Mouse (Mus musculus): ENCODE measurements around the gene Phlpp1.
"Not testable (repeated sequence)": the region's sequence is repeated elsewhere in the genome, so short reads cannot be mapped to it uniquely, and the experiment has no call there.

The Phlpp1 gene

GRCm38 (mm10) chr1:106244245-106244644 lies 72.7 kb downstream of the Phlpp1 start:
- no peak for DNase-seq (ENCODE audit: low spot score in 2 of 2)

DNA sequence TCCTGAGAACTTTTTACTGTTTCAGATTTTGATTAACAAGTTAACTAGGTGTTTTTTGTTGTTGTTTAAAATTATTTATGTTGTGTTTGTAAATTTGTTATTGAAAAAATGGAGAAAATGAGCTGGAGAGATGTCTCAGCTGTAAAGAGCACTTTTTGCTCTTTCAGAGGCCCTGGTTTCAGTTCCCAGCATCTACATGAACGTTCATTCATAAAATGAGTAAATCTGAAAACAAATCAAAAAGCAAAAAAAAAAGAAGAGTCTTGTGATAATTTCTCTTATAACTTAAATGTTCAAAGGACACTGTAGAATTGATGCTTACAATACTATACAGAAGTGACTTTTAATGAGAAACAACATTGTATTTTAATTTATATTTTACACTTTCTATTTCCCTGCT lies 82.5 kb downstream of the Phlpp1 start:
- DNase-seq (ENCODE audit: low spot score in 2 of 2), result no peak

GRCm38 (mm10) chr1:106257176-106257575 lies 85.6 kb downstream of the Phlpp1 start:
- DNase-seq (ENCODE audit: low spot score in 2 of 2), result no peak

GRCm38 (mm10) chr1:106268028-106268799 lies 96.7 kb downstream of the Phlpp1 start:
- no peak for DNase-seq (ENCODE audit: low spot score in 2 of 2)

DNA sequence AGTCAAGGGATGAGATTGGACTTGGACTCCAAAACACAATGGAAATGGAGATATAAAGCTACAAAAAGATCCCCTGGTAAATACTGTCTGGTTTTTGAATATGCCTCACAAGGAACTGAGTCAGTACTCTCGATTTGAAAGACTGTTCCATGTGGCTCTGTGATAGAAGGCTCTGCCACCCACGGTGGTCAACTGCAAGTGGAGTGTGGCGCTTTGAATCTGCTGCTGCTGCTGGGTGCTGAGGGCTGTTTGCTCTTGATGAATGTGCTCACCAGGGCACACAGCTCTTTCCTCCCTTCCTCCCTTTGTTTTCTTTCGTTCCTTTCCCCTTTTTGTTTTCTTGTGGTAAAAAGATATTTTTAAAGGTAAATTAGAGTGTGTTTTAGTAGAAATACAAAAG lies 97.8 kb downstream of the Phlpp1 start:
- DNase-seq (ENCODE audit: low spot score in 2 of 2), result no peak

- no peak for DNase-seq (ENCODE audit: low spot score in 2 of 2)
Measured at GRCm38 (mm10) chr1:106272916-106273315, 101.4 kb downstream of the Phlpp1 start.

DNA sequence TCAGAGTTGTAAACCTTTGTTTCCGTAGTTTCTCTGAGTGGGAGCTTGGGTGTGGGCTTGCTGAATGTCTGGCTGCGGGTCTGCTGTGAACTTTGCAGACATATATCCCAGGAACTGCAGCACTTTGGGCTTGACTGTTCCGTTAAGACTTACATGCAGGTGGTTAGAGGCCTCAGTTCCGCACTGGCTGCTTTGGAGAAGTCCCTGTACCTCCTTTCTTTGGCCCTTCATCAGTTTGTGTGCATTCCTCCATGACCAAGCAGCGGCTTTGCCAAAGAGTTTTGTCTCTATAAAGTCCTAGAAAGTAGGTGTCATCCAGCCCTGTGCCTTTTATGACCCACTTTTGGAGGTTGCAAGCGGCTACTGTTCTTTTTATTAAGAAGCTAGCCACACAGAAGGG lies 102.2 kb downstream of the Phlpp1 start:
- no peak for DNase-seq (ENCODE audit: low spot score in 2 of 2)

DNA sequence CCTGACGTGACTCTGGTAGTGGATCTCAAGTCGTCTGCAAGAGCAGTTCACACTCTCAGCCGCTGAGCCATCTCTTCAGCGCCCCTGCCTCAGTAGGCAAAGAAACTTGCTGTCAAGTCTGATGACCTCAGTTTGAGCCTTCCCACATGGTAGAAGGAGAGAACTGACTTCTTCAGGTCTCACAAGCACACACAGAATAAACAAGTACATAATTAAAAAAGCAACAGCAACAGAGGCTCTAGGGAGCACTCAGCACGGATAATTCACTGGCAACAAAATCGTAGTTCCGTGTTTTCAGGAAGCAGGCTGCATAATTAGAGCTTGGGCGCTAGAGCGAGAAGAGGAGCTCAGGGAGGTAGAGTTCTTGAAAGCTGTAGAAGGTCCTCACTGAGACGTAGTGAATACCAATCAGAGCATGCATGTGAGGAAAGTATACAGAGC lies 103.0 kb downstream of the Phlpp1 start:
- DNase-seq (ENCODE audit: low spot score in 2 of 2), result no peak

- DNase-seq (ENCODE audit: low spot score in 2 of 2), result no peak
Measured at GRCm38 (mm10) chr1:106275142-106275541, 103.6 kb downstream of the Phlpp1 start.

- no peak for DNase-seq (ENCODE audit: low spot score in 2 of 2)
Measured at GRCm38 (mm10) chr1:106275731-106276130, 104.2 kb downstream of the Phlpp1 start.

DNA sequence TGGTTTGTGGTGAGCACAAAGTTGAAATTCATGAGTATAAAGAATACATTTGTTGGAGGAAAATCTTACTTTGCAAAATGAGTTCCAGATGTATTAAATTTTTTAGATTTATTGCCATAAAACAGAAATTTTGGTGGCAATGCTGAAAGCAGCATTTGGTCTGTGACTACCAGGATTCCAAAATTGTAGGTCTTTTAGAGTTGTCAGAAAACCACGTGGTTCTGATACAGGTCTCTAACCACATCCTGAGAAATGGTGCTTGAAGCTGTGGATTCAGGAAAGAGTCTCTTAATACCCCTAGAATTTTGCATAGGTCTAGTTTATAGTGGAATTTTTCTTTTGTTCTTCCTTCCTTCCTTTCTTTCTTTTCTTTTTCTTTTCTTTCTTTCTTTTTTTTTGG lies 105.3 kb downstream of the Phlpp1 start:
- DNase-seq (ENCODE audit: low spot score in 2 of 2), result no peak

DNA sequence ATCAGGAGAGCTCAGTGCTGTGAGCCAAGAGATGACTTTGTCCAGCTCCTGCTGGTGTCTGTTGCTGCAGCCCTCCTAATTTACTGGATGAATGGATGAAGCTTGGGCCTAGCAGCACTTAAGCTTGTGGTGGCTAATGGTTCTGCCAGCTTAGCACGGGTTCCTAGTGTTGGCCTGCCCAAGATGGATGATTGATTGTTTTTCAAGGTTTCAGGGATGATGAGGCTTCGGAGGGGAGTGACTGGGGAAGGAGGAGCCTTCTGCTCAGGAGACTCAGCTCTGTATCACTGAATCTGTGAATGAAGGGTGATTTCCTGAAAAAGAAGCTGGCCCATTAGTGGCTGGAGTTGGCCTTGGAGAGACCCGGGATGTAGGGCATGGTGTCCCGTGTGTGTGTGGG lies 105.7 kb downstream of the Phlpp1 start:
- DNase-seq (ENCODE audit: low spot score in 2 of 2), result no peak

- DNase-seq (ENCODE audit: low spot score in 2 of 2), result no peak
Measured at GRCm38 (mm10) chr1:106278552-106279060, 107.1 kb downstream of the Phlpp1 start.

DNA sequence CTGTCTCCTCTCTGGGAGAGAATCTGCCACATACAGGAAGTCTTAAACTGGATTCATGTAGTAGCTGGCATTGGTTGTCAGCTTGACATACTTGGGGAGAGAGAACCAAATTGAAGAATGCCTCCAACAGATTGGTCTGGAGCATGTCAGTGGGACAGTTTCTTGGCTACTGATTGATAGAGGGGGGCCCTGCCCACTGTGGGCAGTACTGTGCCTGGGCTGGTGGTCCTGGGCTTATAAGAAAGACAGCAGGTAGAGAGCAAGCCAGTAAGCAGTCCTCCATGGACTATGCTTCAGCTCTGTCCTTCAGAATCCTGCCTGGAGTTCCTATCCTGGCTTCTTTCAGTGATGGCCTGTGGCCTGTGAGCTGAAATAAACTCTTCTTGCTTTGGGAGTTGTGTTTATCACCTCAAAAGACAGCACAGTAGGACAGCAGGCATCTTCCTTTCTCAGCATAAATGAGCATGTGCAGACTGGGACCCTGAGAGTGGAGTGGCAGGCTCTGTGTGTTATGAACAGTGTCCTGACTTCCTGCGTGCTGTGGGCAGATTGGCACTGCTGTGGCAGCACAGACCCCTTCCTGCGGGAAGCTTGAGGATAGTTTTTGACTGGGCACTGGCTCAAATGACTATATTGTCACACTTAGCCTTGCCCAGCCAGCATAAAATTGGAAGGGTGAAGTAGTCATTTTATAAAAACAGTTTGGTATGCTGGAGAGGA lies 108.0 kb downstream of the Phlpp1 start:
- no peak for DNase-seq (ENCODE audit: low spot score in 2 of 2)

DNA sequence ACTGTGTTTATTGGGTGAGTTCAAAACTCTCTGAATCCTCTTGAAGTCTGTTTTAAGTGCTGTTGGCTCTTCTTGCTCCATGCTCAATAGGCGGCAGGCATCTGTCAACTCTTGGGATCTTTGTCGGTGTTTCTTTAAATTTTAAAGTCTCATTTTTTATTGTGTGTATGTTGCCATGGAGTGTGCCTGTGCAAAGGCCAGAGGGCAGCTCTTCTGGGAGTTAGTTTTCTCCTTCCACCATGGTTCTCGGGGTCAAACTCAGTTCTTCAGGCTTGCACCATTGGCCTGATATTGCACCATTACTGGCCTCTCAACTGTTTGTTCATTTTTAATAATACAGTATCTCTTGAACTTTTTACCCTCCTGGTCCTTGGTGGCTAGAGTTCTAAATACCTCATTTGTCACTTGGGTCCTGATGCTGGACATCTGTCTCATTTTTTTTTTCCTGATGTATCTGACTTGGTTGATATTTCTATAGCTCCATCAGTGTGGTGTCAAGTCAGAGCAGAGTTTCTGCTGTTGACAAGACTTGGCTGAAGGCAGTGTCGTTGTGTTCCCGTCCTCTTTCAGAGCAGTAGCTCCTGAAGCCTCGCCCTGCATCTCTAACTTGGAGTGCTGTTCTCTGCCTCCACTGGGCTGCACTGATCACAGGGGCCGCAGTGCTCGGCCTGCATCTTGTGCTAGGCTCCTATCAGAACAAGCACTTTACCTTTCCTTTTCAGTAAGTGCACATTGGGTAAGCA lies 108.8 kb downstream of the Phlpp1 start:
- DNase-seq (ENCODE audit: low spot score in 2 of 2), result no peak

DNA sequence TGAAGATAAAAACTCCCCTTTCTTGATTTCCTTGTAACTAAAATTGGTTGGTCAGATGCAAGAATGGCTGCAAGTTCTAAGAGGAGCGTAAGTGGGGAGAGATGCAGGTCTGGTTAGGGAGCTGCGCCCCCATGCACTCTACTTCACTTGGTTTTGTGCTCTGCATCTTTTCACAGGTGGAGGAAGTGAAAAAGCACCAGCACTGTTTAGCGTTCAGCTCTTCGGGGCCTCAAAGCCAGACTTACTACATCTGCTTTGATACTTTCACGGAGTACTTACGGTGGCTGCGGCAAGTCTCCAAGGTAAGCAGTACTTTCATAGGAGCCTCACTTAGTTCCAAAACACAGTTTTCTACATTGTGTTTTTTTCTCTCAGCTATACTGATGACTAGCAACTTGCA lies 115.3 kb downstream of the Phlpp1 start:
- DNase-seq (ENCODE audit: low spot score in 2 of 2), result no peak

DNA sequence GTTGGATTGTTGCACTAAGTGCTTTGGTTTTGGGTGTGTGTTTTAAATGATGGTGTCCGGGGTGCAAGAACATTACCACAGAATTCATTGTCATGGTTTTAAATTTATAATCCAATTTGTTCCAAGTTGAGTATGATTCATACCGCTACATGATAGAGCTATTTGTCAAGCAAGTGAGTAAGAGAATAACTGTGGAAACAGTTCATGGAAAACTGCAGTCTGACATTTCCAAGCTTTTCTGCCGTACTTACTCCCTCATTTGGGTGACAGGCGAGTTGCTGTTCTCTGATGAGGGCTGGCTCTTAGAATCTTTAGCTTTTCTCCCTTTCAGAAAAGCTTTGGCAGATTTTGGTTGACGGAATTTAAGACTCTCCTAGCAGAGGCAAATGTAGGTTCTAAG lies 117.5 kb downstream of the Phlpp1 start:
- no peak for DNase-seq (ENCODE audit: low spot score in 2 of 2)

DNA sequence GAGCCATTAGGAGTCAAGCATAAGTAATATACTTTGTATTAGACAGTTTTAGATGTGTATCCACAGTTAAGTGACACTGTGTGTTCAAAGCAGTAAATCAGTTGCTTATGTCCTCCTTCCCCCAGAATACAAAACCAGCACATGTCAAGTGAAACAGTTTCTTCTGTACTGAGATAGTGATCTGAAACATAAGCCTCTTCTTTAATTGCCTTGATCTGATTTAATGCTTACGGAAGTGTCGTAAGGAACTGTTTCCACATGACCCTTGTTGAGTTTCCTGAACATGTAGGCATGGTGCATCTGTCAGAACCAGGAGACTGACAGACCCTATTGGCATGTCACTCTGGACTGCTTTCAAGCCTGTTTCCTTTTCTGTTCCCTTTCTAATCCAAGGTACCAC lies 118.0 kb downstream of the Phlpp1 start:
- DNase-seq (ENCODE audit: low spot score in 2 of 2), result no peak

DNA sequence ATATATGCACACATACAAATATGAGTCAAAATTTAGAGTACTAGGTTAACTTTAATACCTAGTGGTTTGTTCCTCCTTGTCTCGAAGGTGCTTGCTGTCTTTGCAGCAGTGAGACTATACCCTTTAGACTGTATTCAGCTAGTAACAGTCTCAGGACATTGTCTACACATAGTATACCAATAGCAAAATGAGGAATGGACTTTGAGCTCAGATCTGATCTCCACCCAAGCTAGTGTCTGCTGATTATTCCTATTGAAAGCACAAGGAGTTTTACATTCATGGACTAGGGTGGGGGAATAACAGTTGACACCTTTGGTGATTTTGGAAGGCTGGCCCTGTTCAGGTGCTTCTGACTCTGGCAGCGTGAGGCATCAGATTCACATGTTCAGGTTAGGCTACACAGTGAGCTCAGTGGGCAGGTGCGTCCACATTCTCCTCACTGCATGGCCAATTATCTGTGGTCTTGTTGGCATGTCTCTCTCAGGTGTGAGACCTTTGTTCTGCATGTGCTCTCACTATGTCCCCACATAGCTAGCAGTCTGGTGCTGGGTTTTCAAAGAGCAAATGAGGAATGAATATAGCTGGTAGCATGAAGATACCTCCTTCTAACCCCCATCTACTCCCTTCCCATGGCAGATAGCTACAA lies 138.0 kb downstream of the Phlpp1 start:
- no peak for DNase-seq (ENCODE audit: low spot score in 2 of 2)

DNA sequence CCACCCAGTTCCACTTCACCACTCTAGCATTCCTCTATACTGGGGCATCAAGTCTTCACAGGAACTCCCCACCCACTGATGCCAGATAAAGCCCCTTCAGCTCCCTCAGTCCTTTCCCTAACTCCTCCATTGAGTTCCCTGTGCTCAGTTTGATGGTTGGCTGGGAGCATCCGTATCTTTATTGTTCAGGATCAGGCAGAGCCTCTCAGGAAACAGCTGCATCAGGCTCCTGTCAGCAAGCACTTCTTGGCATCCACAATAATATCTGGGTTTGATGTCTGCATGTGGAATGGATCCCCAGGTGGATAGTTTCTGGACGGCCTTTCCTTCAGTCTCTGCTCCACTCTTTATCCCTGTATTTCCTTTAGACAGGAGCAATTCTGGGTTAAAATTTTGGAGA lies 138.7 kb downstream of the Phlpp1 start:
- DNase-seq (ENCODE audit: low spot score in 2 of 2), result no peak

DNA sequence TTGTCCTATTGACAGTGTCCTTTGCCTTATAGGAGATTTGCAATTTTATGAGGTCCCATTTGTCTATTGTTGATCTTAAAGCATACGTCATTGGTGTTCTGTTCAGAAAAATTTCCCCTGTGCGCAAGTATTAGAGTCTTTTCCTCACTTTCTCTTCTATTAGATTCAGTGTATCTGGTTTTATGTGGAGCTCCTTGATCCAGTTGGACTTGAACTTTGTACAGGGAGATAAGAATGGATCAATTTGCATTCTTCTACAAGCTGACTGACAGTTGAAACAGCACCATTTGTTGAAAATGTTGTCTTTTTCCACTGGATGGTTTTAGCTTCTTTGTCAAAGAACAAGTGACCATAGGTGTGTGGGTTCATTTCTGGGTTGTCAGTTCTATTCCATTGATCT lies 140.3 kb downstream of the Phlpp1 start:
- not testable (repeated sequence) for DNase-seq (ENCODE audit: low spot score in 2 of 2)

DNA sequence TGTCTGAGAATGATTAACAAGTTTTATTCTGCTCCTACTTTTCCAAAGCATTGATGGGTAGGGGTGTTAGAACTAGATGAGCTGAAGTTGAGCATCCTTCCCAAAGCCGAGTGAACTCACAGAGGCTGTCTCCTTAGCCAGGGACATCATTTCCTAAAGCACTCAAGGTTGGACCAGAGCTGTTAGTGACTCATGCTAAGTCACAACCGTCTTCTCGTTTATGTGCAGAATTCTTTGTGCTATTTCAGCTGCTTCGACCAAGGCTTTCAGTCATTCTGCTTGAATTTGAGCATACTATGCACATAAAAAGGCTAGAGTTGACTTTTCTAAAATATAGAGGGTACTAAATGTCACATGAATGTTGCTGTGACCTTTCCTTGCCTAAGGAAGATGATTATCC lies 142.9 kb downstream of the Phlpp1 start:
- no peak for DNase-seq (ENCODE audit: low spot score in 2 of 2)

All from right cerebral cortex, postnatal 36 days (tissue).